In the genomic region with DNA sequence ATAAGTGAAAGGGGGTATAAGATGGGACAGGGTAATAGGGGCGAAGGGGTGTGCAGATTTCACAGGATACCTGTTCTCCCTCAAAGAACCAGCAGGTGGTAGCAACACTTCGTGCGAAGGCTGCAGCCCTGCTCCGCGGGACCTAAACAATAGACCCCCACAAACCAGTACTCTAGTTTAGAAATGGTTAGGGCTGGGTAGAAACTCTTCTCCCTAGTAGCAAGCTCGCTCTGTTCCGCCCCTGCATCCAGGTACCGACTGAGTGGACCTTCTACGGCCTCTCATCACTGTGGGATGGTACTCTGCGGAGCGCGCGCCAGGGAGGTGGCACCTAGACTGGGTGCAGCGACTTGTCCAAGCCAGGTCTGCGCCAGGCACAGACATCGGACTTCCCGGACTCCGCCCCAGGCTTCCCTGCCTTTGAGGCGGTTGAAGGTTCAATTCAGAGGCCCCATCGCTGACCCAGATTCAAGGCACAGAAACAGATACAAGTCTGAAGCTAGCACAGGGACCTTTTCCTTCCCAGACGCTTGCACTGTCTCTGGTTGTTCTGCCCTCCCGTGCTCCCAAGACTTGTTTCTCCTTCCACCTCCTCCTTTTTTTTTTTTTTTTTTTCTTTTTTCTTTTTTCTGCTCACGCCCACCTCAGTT, we compare ENCODE assay signal across 7 mouse cellular contexts. TPM values are rescaled to one million over a fixed set of nuclear protein-coding genes. Genes with fewer than 3 reads are reported as not detected.
DNase-seq lines count a peak whose midpoint lies in the region.

No protein-coding gene starts in this region.

- peak overlapping the region; percentile 93 for H3K4me3 ChIP-seq in megakaryocyte, embryonic 14.5 days (replicated peaks)

- H3K27me3 ChIP-seq in megakaryocyte, embryonic 14.5 days (replicated peaks), result peaks cover 30% of the 10 kb centered on the region

- H3K4me1 ChIP-seq in megakaryocyte, embryonic 14.5 days, result peaks cover 26% of the 10 kb centered on the region

- H3K9me3 ChIP-seq in megakaryocyte, embryonic 14.5 days, result no peaks in the 10 kb centered on the region

- H3K36me3 ChIP-seq in megakaryocyte, embryonic 14.5 days (replicated peaks; ENCODE audit: low read length), result no peaks in the 10 kb centered on the region

- intact Hi-C loops in heart, postnatal 36 days (cut with DNase I), result no loop called here

- peak; percentile 33 for DNase-seq in 416B (ENCODE audit: low read depth)
- peak; percentile 67 to 75 for DNase-seq in CD8-positive naive resting alpha-beta T cell, adult 2 months (ENCODE audit: low read depth in 2 of 2, low spot score in 2 of 2)
- DNase-seq in embryo, embryonic 10.5 days (ENCODE audit: low spot score), result peak; percentile 87
- peak; percentile 15 to 26 for DNase-seq in heart, postnatal 36 days
- DNase-seq in layer of hippocampus, postnatal 25 days (ENCODE audit: extremely low spot score in 1 of 2, low spot score in 1 of 2), result peak; percentile 47 to 57
- peak; percentile 59 for DNase-seq in right cerebral cortex, postnatal 4 days

RNA-seq across cellular contexts. Expression of a gene that starts 0.8 kb away (rescaled TPM):
- total RNA-seq in heart, postnatal 36 days (2021), result 1 to 10 TPM; 1.3 to 2.1 TPM
- total RNA-seq in layer of hippocampus, postnatal 25 days (2021), result 10 to 100 TPM; 67.6 to 67.9 TPM
- polyA plus RNA-seq in megakaryocyte, embryonic 14.5 days (2012; ENCODE audit: insufficient read depth, low replicate concordance), result 1.9 and 7.7 TPM in 2 replicates

RNA-seq across cellular contexts. Expression of a gene that starts 31.7 kb away (rescaled TPM):
- not detected for total RNA-seq in heart, postnatal 36 days (2021)
- total RNA-seq in layer of hippocampus, postnatal 25 days (2021), result 1 to 10 TPM in 1 of 2 experiments, under 1 TPM in 1; 0.57 to 1.2 TPM
- polyA plus RNA-seq in megakaryocyte, embryonic 14.5 days (2012; ENCODE audit: insufficient read depth, low replicate concordance), result not detected in 2 replicates

Comparison
In these comparisons a context has a peak if more than half of its experiments do, and no peak if none do; other contexts are left out.
1. Peak in every context shown above with its lines: DNase-seq and H3K4me3 ChIP-seq.
2. DNase-seq: peak in every context shown above with its lines; median percentile 87 in embryo, embryonic 10.5 days; 71 in CD8-positive naive resting alpha-beta T cell, adult 2 months; 59 in right cerebral cortex, postnatal 4 days; 52 in layer of hippocampus, postnatal 25 days; 33 in 416B; 20 in heart, postnatal 36 days.
3. RNA of a gene that starts 0.8 kb away (total RNA-seq): 67.6 to 67.9 TPM in layer of hippocampus, postnatal 25 days; 1.3 to 2.1 TPM in heart, postnatal 36 days; every median in the first group is over 10 times any median in the second.